Mouse (Mus musculus): ENCODE data around the gene Wdr45. TPM values are rescaled to one million over a fixed set of nuclear protein-coding genes. Genes with fewer than 3 reads are reported as not detected.

The Wdr45 gene
- polyA plus RNA-seq, 1 experiment from 2014 or later: 29.0 TPM

DNA sequence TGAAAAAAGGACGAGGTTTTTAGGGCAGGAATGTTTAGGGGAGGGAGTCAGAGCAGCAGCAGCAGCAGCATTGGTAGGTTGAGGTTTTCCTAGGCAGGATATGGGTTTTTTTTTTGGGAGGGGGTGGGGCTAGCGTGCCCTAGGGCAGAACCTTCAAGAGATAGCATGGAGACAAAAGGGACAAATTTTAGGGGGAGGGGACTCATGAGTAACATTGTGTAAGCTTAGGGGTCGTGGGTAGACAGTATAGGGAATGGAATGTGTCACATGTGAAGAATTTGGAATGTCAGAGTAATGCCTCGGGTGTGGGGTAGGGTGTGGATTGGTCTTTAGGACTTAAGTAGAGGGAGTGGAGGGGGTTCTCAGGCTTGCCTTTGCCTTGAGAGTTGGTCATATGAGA, 8.6 kb downstream of the Wdr45 start:
- Histone ChIP-seq H3K27ac (no peak overlapping the region), H3K9me3 (replicated peaks) (no peaks in the 10 kb centered on the region), H3K4me3 (peak overlapping the region; percentile 59), H3K36me3 (ENCODE audit: poor library complexity, severe bottlenecking) (peaks cover 20% of the 10 kb centered on the region), H3K4me2 (peak overlapping the region; percentile 64), H3K9ac (peak overlapping the region; percentile 62), H3K27me3 (no peaks in the 10 kb centered on the region), H3K4me1 (peaks cover 7% of the 10 kb centered on the region; the same call in 1 of the 2 replicates)
- no peak for ATAC-seq
- WGBS: 21% methylated on average over 4 of the region's 4 CpGs

DNA sequence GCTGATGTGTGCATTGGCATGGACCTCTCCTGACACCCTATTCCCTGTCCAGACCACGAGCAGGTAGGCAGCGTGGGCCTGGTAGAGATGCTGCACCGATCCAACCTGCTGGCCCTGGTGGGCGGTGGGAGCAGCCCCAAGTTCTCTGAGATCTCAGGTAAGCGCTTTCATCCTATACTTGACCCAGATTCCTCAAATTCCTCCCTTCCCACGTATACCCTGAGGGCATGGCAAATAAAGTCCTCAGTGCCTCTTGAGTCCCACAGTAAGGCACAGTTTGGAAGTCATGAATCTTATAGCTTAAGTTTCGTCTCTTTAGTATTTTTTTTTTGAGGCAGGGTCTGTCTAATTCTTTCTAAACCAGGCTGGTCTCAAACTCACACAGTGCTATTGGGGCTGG, 10.0 kb downstream of the Wdr45 start:
- H3K9ac ChIP-seq: no peak overlapping the region
- peaks cover 12% of the 10 kb centered on the region; the same call in 1 of the 2 replicates for H3K4me1 ChIP-seq
- no peaks in the 10 kb centered on the region for H3K27me3 ChIP-seq
- no peaks in the 10 kb centered on the region for H3K9me3 ChIP-seq (replicated peaks)
- no peak overlapping the region for H3K4me2 ChIP-seq
- WGBS: 86% methylated on average over 7 of the region's 7 CpGs
- no peak overlapping the region for H3K4me3 ChIP-seq
- H3K36me3 ChIP-seq (ENCODE audit: poor library complexity, severe bottlenecking): peaks cover 20% of the 10 kb centered on the region
- ATAC-seq: no peak
- H3K27ac ChIP-seq: no peak overlapping the region

DNA sequence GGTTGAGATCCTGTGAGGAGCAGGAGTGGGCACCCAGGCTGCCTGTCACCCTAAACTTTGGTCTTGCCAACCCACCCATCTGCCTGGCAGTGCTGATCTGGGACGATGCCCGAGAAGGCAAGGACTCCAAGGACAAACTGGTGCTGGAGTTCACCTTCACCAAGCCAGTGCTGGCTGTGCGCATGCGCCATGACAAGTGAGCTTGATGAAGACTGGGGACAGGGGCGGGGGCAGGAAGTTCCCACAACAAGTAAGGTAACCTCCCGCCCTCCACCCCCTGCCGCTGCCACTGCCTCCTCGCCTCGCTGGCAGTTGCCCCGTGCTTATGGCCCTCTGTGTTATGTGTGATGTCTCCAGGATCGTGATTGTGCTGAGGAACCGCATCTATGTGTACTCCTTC, 11.7 kb downstream of the Wdr45 start:
- H3K36me3 ChIP-seq (ENCODE audit: poor library complexity, severe bottlenecking): peaks cover 20% of the 10 kb centered on the region
- no peak overlapping the region for H3K27ac ChIP-seq
- H3K4me1 ChIP-seq: peaks cover 19% of the 10 kb centered on the region; the same call in 1 of the 2 replicates
- no peaks in the 10 kb centered on the region for H3K9me3 ChIP-seq (replicated peaks)
- H3K4me3 ChIP-seq: no peak overlapping the region
- WGBS: 87% methylated on average over 12 of the region's 12 CpGs
- H3K4me2 ChIP-seq: no peak overlapping the region
- no peak overlapping the region for H3K9ac ChIP-seq
- no peak for ATAC-seq
- no peaks in the 10 kb centered on the region for H3K27me3 ChIP-seq

DNA sequence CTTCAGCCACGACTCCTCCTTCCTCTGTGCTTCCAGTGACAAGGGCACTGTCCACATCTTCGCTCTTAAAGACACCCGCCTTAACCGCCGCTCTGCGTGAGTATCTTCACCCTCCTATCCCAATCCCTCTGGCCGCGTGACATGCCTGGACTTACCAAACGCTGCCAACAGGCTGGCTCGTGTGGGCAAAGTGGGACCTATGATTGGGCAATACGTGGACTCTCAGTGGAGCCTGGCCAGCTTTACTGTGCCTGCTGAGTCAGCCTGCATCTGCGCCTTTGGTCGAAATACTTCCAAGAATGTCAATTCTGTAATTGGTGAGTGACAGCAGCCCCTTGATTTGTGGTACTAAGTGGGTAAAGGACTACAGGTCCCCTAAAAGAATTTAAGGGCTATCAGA, 13.0 kb downstream of the Wdr45 start:
- no peak overlapping the region for H3K4me2 ChIP-seq
- no peak for ATAC-seq
- no peaks in the 10 kb centered on the region for H3K27me3 ChIP-seq
- H3K9ac ChIP-seq: no peak overlapping the region
- H3K36me3 ChIP-seq (ENCODE audit: poor library complexity, severe bottlenecking): peaks cover 20% of the 10 kb centered on the region
- H3K4me3 ChIP-seq: no peak overlapping the region
- H3K9me3 ChIP-seq (replicated peaks): no peaks in the 10 kb centered on the region
- H3K4me1 ChIP-seq: peaks cover 19% of the 10 kb centered on the region; the same call in 1 of the 2 replicates
- 93% methylated on average over 13 of the region's 13 CpGs for WGBS
- H3K27ac ChIP-seq: no peak overlapping the region

DNA sequence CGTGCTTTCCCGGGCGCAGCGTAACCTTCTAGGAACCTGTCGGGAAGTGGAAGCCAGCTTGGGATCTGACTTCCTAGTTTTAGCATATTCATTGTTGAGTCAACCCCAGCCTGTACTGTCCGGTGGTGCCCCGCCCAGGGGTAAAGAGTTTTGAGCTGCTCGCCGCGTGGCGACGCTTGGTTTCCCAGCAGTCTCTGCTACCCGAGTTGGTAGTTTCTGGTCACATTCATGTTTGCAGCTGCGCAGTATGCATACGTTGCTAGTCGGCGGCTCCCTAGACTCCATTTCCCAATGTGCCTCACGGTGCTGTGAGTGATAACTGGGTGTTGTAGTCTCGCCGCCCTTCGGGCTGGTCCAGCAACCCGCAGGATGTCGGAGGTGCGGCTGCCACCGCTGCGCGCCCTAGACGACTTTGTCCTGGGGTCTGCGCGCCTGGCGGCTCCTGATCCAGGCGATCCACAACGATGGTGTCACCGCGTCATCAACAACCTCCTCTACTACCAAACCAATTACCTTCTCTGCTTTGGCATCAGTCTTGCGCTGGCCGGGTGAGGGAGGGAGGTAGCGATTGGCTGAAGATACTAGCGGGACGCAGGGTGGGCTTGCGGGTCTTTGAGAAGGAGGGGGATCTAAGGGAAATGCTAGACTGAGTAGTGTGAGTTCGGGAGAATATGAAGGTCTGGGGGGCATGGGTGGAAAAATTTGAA, 14.2 kb downstream of the Wdr45 start, which contains the start of gene Praf2:
Praf2 (plus strand) TSS at position 225 of the 707 bp plus-strand sequence.
- peak within 1 kb of the TSS; percentile 62 for H3K9ac ChIP-seq
- H3K36me3 ChIP-seq (ENCODE audit: poor library complexity, severe bottlenecking): peaks cover 30% of the 10 kb centered on the region
- no peaks in the 10 kb centered on the region for H3K9me3 ChIP-seq (replicated peaks)
- H3K27me3 ChIP-seq: no peaks in the 10 kb centered on the region
- H3K4me1 ChIP-seq: peaks cover 13% of the 10 kb centered on the region; the same call in 1 of the 2 replicates
- peak within 1 kb of the TSS; percentile 63 for H3K4me2 ChIP-seq
- peak; percentile 96 for ATAC-seq
- no peak within 1 kb of the TSS for H3K27ac ChIP-seq
- WGBS: 15% methylated on average over 42 of the region's 42 CpGs
- H3K4me3 ChIP-seq: peak within 1 kb of the TSS; percentile 48

DNA sequence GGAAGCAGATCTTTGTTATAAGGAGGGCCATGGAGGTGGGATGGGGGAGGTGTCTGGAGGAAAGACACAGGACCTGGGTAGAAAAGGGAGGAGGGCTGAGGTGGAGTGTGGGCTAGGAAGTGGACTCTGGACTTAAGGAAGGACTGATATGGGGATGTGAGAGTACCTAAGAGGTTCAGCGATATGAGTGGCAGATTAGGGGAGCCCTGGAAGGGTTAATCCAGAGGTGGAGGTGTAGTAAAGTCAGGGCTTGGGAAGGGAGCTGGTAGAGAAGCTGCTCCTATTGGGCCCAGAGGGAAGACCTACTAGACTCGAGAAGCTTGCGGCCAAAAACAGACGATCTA, 14.8 kb downstream of the Wdr45 start:
- Histone ChIP-seq H3K27me3 (no peaks in the 10 kb centered on the region), H3K4me3 (peak overlapping the region; percentile 48), H3K4me2 (peak overlapping the region; percentile 63), H3K9ac (peak overlapping the region; percentile 62), H3K9me3 (replicated peaks) (no peaks in the 10 kb centered on the region), H3K27ac (no peak overlapping the region), H3K36me3 (ENCODE audit: poor library complexity, severe bottlenecking) (peaks cover 30% of the 10 kb centered on the region), H3K4me1 (peaks cover 13% of the 10 kb centered on the region; the same call in 1 of the 2 replicates)
- 18% methylated on average over 4 of the region's 4 CpGs for WGBS
- ATAC-seq: no peak; the same call in 1 of the 2 replicates

DNA sequence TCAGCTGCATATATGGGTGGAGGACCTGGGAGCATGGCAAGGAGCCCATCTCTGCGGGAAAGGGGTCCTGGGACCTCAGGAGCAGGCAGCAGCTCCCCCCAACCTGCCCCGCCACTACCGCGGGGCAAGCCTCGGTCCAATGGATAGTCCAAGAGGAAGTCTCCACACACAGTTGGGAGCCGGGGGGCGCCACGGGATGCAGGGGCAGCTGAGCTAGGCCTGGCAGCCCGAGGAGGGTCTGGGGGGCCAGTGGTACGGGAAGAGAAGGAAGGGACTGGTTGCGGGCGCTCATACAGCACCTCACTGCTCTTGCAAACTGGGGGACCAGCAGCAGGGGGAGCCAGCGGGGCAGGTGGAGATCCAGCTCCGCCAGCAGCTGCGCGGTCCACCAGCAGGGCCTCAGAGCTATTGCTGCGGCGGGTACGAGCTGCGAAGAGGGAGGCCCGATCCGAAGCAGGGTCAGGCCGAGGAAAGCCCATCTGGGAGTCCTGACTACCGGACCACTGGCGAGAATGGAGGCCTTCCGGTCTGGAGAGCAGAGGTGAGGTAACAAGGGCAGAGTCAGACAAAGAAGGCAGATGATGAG, 19.5 kb downstream of the Wdr45 start:
- Histone ChIP-seq H3K4me1 (0 out of 2 replicates have a peak, but pooled peaks cover 9% of the 10 kb centered on the region), H3K27ac (no peak overlapping the region), H3K27me3 (no peaks in the 10 kb centered on the region), H3K36me3 (ENCODE audit: poor library complexity, severe bottlenecking) (peaks cover 38% of the 10 kb centered on the region), H3K4me3 (no peak overlapping the region), H3K4me2 (no peak overlapping the region), H3K9me3 (replicated peaks) (no peaks in the 10 kb centered on the region), H3K9ac (no peak overlapping the region)
- ATAC-seq: no peak
- 42% methylated on average over 26 of the region's 26 CpGs for WGBS

DNA sequence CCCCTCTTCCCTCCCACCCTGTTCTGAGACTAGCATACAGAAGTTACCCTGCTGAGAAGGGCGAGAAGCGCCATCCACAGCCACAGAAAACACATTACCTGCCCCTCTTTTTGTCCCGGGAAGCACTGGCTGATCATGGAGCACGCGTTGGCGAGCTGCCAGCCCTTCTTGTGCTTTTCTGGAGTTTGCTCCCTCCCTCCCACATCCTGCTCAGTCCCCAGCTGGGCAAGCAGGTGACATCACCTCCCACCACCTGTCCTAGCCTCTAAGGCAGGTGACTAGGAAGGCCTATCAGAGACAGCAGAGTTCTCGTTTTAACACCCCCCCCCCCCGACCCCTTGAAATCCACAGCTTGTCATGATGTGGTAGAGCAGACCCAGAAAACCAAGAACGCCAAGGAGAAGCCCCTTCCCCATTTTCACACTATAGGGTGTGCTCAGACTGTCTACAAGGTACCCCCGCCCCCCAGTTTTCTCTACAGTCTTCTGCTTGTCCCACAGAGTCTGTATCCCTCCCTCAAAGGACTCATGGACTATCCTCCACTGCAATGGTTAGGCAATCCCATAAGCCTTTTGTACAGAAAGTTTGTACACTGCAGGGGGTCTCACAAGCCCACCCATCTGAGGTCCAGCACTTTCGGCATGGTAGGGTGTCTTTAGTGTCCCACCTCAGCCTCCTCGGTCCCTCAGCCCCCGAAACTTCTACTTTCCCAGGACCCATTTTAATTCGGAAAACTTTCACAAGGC, 25.4 kb downstream of the Wdr45 start:
- no peaks in the 10 kb centered on the region for H3K9me3 ChIP-seq (replicated peaks)
- 0 out of 2 replicates have a peak, but pooled peaks cover 4% of the 10 kb centered on the region for H3K4me1 ChIP-seq
- H3K4me3 ChIP-seq: no peak overlapping the region
- peak; percentile 50; the same call in 1 of the 2 replicates for ATAC-seq
- WGBS: 66% methylated on average over 14 of the region's 14 CpGs
- H3K27ac ChIP-seq: no peak overlapping the region
- H3K9ac ChIP-seq: no peak overlapping the region
- H3K36me3 ChIP-seq (ENCODE audit: poor library complexity, severe bottlenecking): peaks cover 28% of the 10 kb centered on the region
- no peak overlapping the region for H3K4me2 ChIP-seq
- H3K27me3 ChIP-seq: no peaks in the 10 kb centered on the region

DNA sequence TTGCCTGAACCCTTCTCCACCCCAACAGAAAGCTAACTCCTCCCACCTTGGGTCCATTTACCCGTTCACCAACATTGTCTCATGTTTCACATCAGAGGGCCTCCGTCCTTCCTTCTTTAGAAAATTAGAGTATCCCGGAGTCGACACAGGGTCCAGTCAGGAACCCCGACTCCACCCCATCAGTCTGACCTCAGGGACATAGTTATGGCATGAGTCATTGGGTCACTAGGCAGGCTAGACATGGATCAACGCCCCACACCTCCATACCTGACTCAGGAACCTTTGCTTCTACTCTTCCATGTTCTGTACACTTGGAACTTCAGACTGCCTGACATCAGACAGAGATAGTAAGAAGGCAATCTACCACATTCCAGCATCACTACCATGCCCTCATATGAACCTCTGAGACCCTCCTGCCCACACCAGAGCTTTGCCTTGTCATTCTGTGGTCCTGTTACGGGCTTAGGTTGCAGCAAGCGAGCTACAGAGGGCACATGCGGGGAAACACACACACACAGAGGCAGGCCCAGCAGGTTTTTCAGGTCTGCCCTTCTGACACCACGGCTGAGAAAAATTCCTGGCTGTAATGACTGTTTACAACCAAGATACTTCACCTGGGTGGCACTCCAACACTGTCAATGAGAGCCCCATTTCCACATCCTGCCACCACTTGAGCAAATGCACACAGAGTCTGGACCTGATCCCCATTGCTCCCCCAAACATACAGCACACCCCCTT, 26.1 kb downstream of the Wdr45 start:
- Histone ChIP-seq H3K4me2 (no peak overlapping the region), H3K4me1 (0 out of 2 replicates have a peak, but pooled peaks cover 4% of the 10 kb centered on the region), H3K27me3 (no peaks in the 10 kb centered on the region), H3K9me3 (replicated peaks) (no peaks in the 10 kb centered on the region), H3K27ac (no peak overlapping the region), H3K36me3 (ENCODE audit: poor library complexity, severe bottlenecking) (peaks cover 23% of the 10 kb centered on the region), H3K9ac (no peak overlapping the region), H3K4me3 (no peak overlapping the region)
- ATAC-seq: no peak
- WGBS: 79% methylated on average over 10 of the region's 10 CpGs

DNA sequence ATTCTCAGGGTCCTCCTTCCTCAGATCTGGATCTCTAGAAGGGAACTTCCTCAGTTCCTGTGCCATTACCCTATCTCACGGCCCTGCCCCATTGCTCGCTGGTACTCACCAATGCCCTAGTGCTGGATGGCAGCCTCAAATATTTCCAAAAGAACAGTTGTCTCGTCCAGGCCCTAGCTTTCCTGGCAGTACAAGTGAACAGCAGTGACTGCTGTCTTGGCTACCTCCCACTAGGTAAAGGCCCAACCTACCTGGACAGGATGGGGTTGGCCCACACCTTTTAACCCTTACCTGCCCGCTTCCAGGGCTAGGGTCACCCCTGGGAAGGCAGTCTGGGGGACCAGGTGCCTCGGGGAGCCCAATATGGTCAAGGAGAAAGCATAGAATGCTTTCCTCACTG, 27.0 kb downstream of the Wdr45 start:
- ATAC-seq: no peak
- WGBS: 72% methylated on average over 5 of the region's 5 CpGs
- H3K4me1 ChIP-seq: 0 out of 2 replicates have a peak, but pooled peaks cover 4% of the 10 kb centered on the region

DNA sequence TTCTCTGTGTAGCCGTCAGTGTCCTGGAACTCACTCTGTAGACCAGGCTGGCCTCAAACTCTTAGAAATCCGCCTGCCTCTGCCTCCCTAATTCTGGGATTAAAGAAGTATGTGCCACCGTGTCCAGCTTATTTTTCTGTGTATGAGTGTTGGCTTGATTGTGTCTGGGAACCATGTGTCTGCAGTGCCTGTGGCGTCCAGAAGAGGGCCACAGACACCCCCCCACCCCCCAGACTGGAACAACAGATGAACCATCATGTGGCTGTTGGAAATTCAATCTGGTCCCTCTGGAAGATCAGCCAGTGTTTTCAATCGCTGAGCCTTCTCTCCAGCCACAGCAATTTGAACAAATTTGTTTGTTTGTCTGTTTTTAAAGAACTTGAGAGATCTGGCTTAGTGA, 29.3 kb downstream of the Wdr45 start:
- Histone ChIP-seq H3K4me1 (0 out of 2 replicates have a peak, but pooled peaks cover 4% of the 10 kb centered on the region), H3K9ac (no peak overlapping the region), H3K36me3 (ENCODE audit: poor library complexity, severe bottlenecking) (no peaks in the 10 kb centered on the region), H3K4me2 (no peak overlapping the region), H3K4me3 (no peak overlapping the region), H3K27ac (no peak overlapping the region), H3K27me3 (no peaks in the 10 kb centered on the region), H3K9me3 (replicated peaks) (no peaks in the 10 kb centered on the region)
- no peak for ATAC-seq
- WGBS: 57% methylated on average over 5 of the region's 5 CpGs

More for the DNA sequence above, 27.0 kb downstream of the Wdr45 start:
- no peak overlapping the region for H3K4me2 ChIP-seq
- peaks cover 17% of the 10 kb centered on the region for H3K36me3 ChIP-seq (ENCODE audit: poor library complexity, severe bottlenecking)
- no peak overlapping the region for H3K27ac ChIP-seq
- H3K9me3 ChIP-seq (replicated peaks): no peaks in the 10 kb centered on the region
- no peaks in the 10 kb centered on the region for H3K27me3 ChIP-seq
- no peak overlapping the region for H3K4me3 ChIP-seq
- H3K9ac ChIP-seq: no peak overlapping the region

All from forebrain, embryonic 13.5 days (tissue).